Mouse (Mus musculus) left cerebral cortex, postnatal 10 days (tissue): ENCODE results near the gene Arl14ep. TPM values are rescaled to one million over a fixed set of nuclear protein-coding genes. Genes with fewer than 3 reads are reported as not detected.

Source experiments
- DNase-seq, 2 experiments: peaks; one replicate each; pipeline ENCODE4 v3.0.0; 2021 to 2022; ENCODE audit warnings: low spot score in 2 of 2, mixed read lengths in 1 of 2; ENCODE audit errors: extremely low spot score in 1 of 2
- intact Hi-C: fragments of 180-260 bp; cut with DNase I; formaldehyde crosslinking; loops from one replicate; pipeline ENCODE4 v1.15.1; 2025
- total RNA-seq, 2 experiments: library from RNA; stranded (reverse); gene quantifications; 2 replicates each; pipeline ENCODE4 v1.2.3; 2021

Arl14ep gene
- total RNA-seq, 2 experiments from 2014 or later, result 40.5 to 40.8 TPM

- DNase-seq, result no peak
- intact Hi-C loops, result loop anchor here (5.0 kb wide), 2 partner anchors 267 to 602 kb away; partner anchors contain the start of gene Mpped2
These were observed 14.8 kb downstream of the Arl14ep start for GRCm38 (mm10) chr2:106959380-106959779.

- intact Hi-C loops, result loop anchor here (5.0 kb wide), 2 partner anchors 267 to 602 kb away; partner anchors contain the start of gene Mpped2
- DNase-seq, result no peak
These were observed 15.3 kb downstream of the Arl14ep start for GRCm38 (mm10) chr2:106958916-106959315.

- intact Hi-C loops, result loop anchor here (5.0 kb wide), 2 partner anchors 264 to 599 kb away; partner anchors contain the start of gene Mpped2
- no peak for DNase-seq
These were observed 18.1 kb downstream of the Arl14ep start for GRCm38 (mm10) chr2:106956146-106956545.

GRCm38 (mm10) chr2:106955621-106956020 lies 18.6 kb downstream of the Arl14ep start:
- DNase-seq, result peak in 1 of 2 experiments; percentile 27
- intact Hi-C loops, result loop anchor here (2.0 to 5.0 kb wide), 3 partner anchors 263 to 598 kb away; partner anchors contain the start of gene Mpped2

GRCm38 (mm10) chr2:106954975-106955374 lies 19.2 kb downstream of the Arl14ep start:
- intact Hi-C loops, result loop anchor here (2.0 to 5.0 kb wide), 3 partner anchors 263 to 598 kb away; partner anchors contain the start of gene Mpped2
- no peak for DNase-seq

- intact Hi-C loops, result no loop called here
- DNase-seq, result peak; percentile 21 to 35
These were observed 31.8 kb downstream of the Arl14ep start for GRCm38 (mm10) chr2:106942451-106942850.

- DNase-seq, result no peak
- intact Hi-C loops, result no loop called here
These were observed 38.5 kb downstream of the Arl14ep start for GRCm38 (mm10) chr2:106935681-106936080.

GRCm38 (mm10) chr2:106929906-106930305 lies 44.3 kb downstream of the Arl14ep start:
- intact Hi-C loops, result no loop called here
- no peak for DNase-seq

Other genes with a start within 250 kb of the Arl14ep start
- not detected for gene Fshb, start 85.2 kb upstream of the Arl14ep start, total RNA-seq